Mouse (Mus musculus) limb, embryonic 11.5 days (tissue): ENCODE results near the gene Tmem184b. TPM values are rescaled to one million over a fixed set of nuclear protein-coding genes. Genes with fewer than 3 reads are reported as not detected.

Source experiments
- ATAC-seq: fragments of 200-750 bp; cut with Nextera tagmentation; 2 replicates; pipeline ENCODE4 v1.8.0; 2017; ENCODE audit warnings: low read depth; ENCODE audit not compliant: insufficient number of reproducible peaks, low FRiP score, low TSS enrichment
- DNase-seq: peaks from one replicate; pipeline ENCODE4 v3.0.0-alpha.2; 2015; ENCODE audit warnings: low spot score
- H3K27ac ChIP-seq: fragments of 300-500 bp; sonication (generic); replicated peaks from 2 replicates; pipeline ENCODE4 v1.5.1; 2014; ENCODE audit warnings: low read depth, mild to moderate bottlenecking, low read length
- H3K27me3 ChIP-seq: fragments of 300-500 bp; sonication (generic); 2 replicates; pipeline ENCODE4 v1.6.1; 2014; ENCODE audit warnings: mild to moderate bottlenecking, low read length, mixed read lengths; ENCODE audit not compliant: control insufficient read depth, insufficient read depth
- H3K36me3 ChIP-seq: fragments of 300-500 bp; sonication (generic); 2 replicates; pipeline ENCODE4 v1.6.1; 2014; ENCODE audit warnings: mild to moderate bottlenecking, low read length, moderate library complexity, mixed read lengths; ENCODE audit not compliant: control insufficient read depth, insufficient read depth
- H3K4me1 ChIP-seq: fragments of 300-500 bp; sonication (generic); 2 replicates; pipeline ENCODE4 v1.6.1; 2014; ENCODE audit warnings: low read length, mixed read lengths; ENCODE audit not compliant: control insufficient read depth, insufficient read depth
- H3K4me2 ChIP-seq: fragments of 300-500 bp; sonication (generic); 2 replicates; pipeline ENCODE4 v1.6.1; 2014; ENCODE audit warnings: low read depth, mild to moderate bottlenecking, moderate library complexity; ENCODE audit not compliant: severe bottlenecking
- H3K4me3 ChIP-seq: fragments of 300-500 bp; sonication (generic); 2 replicates; pipeline ENCODE4 v1.5.1; 2014; ENCODE audit warnings: low read depth, low read length
- H3K9ac ChIP-seq: fragments of 300-500 bp; sonication (generic); 2 replicates; pipeline ENCODE4 v1.6.1; 2014; ENCODE audit warnings: mild to moderate bottlenecking, low read length
- H3K9me3 ChIP-seq: fragments of 300-500 bp; sonication (generic); 2 replicates; pipeline ENCODE4 v1.6.1; 2016; ENCODE audit warnings: low read length; ENCODE audit not compliant: control insufficient read depth
- WGBS: fragments of 180-500 bp; shearing (Covaris S2); extraction: QIAGEN DNeasy Blood & Tissue Kit; methylation state at CpG from one replicate; pipeline ENCODE4 v1.1.7; 2014; 5-methylcytosine and 5-hydroxymethylcytosine counted together
- polyA plus RNA-seq: library from polyadenylated mRNA; unstranded; fragments of >200 nt; fragmentation: Nextera tagmentation; extraction: Ambion mirVana; gene quantifications from 2 replicates; pipeline ENCODE4 v1.2.1, GENCODE M21; 2014

The Tmem184b gene
- polyA plus RNA-seq, 1 experiment from 2014 or later, result 50.4 TPM

GRCm38 (mm10) chr15:79399231-79400052 is 3.9 kb downstream of the Tmem184b start:
- Histone ChIP-seq H3K27ac (no peak overlapping the region), H3K4me1 (peaks cover 19% of the 10 kb centered on the region), H3K4me2 (no peak overlapping the region), H3K36me3 (no peaks in the 10 kb centered on the region; the same call in 1 of the 2 replicates), H3K27me3 (no peaks in the 10 kb centered on the region), H3K4me3 (no peak overlapping the region), H3K9me3 (no peaks in the 10 kb centered on the region), H3K9ac (no peak overlapping the region)
- ATAC-seq (no peak), DNase-seq (no peak)
- WGBS, result 83% methylated on average over 14 of the region's 14 CpGs

GRCm38 (mm10) chr15:79396736-79397135 is 6.6 kb downstream of the Tmem184b start:
- no peak for ATAC-seq
- WGBS, result 87% methylated on average over 11 of the region's 11 CpGs
- Histone ChIP-seq H3K27me3 (no peaks in the 10 kb centered on the region), H3K4me1 (peaks cover 14% of the 10 kb centered on the region), H3K4me3 (no peak overlapping the region), H3K27ac (no peak overlapping the region), H3K9ac (no peak overlapping the region), H3K36me3 (no peaks in the 10 kb centered on the region; the same call in 1 of the 2 replicates), H3K9me3 (no peaks in the 10 kb centered on the region), H3K4me2 (no peak overlapping the region)
- DNase-seq, result no peak

GRCm38 (mm10) chr15:79395281-79395680 is 8.1 kb downstream of the Tmem184b start:
- 83% methylated on average over 6 of the region's 6 CpGs for WGBS
- no peak overlapping the region for H3K27ac ChIP-seq
- no peaks in the 10 kb centered on the region; the same call in 1 of the 2 replicates for H3K36me3 ChIP-seq
- no peaks in the 10 kb centered on the region for H3K9me3 ChIP-seq
- H3K4me2 ChIP-seq, result no peak overlapping the region
- DNase-seq, result no peak
- no peak overlapping the region for H3K9ac ChIP-seq
- H3K4me3 ChIP-seq, result no peak overlapping the region
- no peaks in the 10 kb centered on the region for H3K27me3 ChIP-seq
- peaks cover 8% of the 10 kb centered on the region for H3K4me1 ChIP-seq
- ATAC-seq, result no peak

- ATAC-seq (no peak), DNase-seq (no peak)
- Histone ChIP-seq H3K27ac (no peak overlapping the region), H3K4me3 (no peak overlapping the region), H3K9me3 (no peaks in the 10 kb centered on the region), H3K4me1 (peaks cover 8% of the 10 kb centered on the region), H3K9ac (no peak overlapping the region), H3K4me2 (no peak overlapping the region), H3K36me3 (no peaks in the 10 kb centered on the region; the same call in 1 of the 2 replicates), H3K27me3 (no peaks in the 10 kb centered on the region)
- WGBS, result 80% methylated on average over 4 of the region's 4 CpGs
Observed at GRCm38 (mm10) chr15:79394842-79395241, 8.5 kb downstream of the Tmem184b start.

- H3K27ac ChIP-seq, result 0 out of 2 replicates have a peak overlapping the region, but pooled peaks have one; percentile 12
- no peak overlapping the region for H3K9ac ChIP-seq
- no peaks in the 10 kb centered on the region for H3K9me3 ChIP-seq
- ATAC-seq, result no peak
- WGBS, result 73% methylated on average over 6 of the region's 6 CpGs
- H3K4me3 ChIP-seq, result no peak overlapping the region
- no peaks in the 10 kb centered on the region for H3K27me3 ChIP-seq
- no peak for DNase-seq
- no peak overlapping the region for H3K4me2 ChIP-seq
- H3K4me1 ChIP-seq, result peaks cover 8% of the 10 kb centered on the region
- H3K36me3 ChIP-seq, result no peaks in the 10 kb centered on the region; the same call in 1 of the 2 replicates
Observed at GRCm38 (mm10) chr15:79393101-79393500, 10.3 kb downstream of the Tmem184b start.

GRCm38 (mm10) chr15:79392527-79392926 is 10.8 kb downstream of the Tmem184b start:
- WGBS, result 91% methylated on average over 5 of the region's 5 CpGs
- Histone ChIP-seq H3K4me1 (peaks cover 8% of the 10 kb centered on the region), H3K27ac (no peak overlapping the region)

GRCm38 (mm10) chr15:79391447-79392093 is 11.8 kb downstream of the Tmem184b start:
- H3K9me3 ChIP-seq, result no peaks in the 10 kb centered on the region
- H3K4me3 ChIP-seq, result no peak overlapping the region
- WGBS, result 53% methylated on average over 7 of the region's 7 CpGs
- peaks cover 8% of the 10 kb centered on the region for H3K4me1 ChIP-seq
- H3K27me3 ChIP-seq, result no peaks in the 10 kb centered on the region
- no peak overlapping the region for H3K27ac ChIP-seq
- no peak overlapping the region for H3K4me2 ChIP-seq
- no peaks in the 10 kb centered on the region for H3K36me3 ChIP-seq
- ATAC-seq (no peak), DNase-seq (no peak)
- no peak overlapping the region for H3K9ac ChIP-seq

More at GRCm38 (mm10) chr15:79392527-79392926, 10.8 kb downstream of the Tmem184b start:
- no peaks in the 10 kb centered on the region for H3K9me3 ChIP-seq
- ATAC-seq (no peak), DNase-seq (no peak)
- H3K27me3 ChIP-seq, result no peaks in the 10 kb centered on the region
- H3K4me3 ChIP-seq, result no peak overlapping the region
- H3K9ac ChIP-seq, result no peak overlapping the region
- no peaks in the 10 kb centered on the region; the same call in 1 of the 2 replicates for H3K36me3 ChIP-seq
- H3K4me2 ChIP-seq, result no peak overlapping the region

- ATAC-seq, result no peak
- DNase-seq, result no peak
- no peak overlapping the region for H3K27ac ChIP-seq
- H3K27me3 ChIP-seq, result no peaks in the 10 kb centered on the region
- H3K4me2 ChIP-seq, result no peak overlapping the region
- H3K4me1 ChIP-seq, result peaks cover 8% of the 10 kb centered on the region
- no peak overlapping the region for H3K9ac ChIP-seq
- no peaks in the 10 kb centered on the region for H3K36me3 ChIP-seq
- no peak overlapping the region for H3K4me3 ChIP-seq
- no peaks in the 10 kb centered on the region for H3K9me3 ChIP-seq
- WGBS, result 88% methylated on average over 6 of the region's 6 CpGs
Observed at GRCm38 (mm10) chr15:79390434-79390833, 12.9 kb downstream of the Tmem184b start.
